Mouse (Mus musculus) brain, embryonic 14.5 days (tissue): ENCODE data around the gene Mthfsl.
"Not testable (repeated sequence)": the region's sequence is repeated elsewhere in the genome, so short reads cannot be mapped to it uniquely, and the experiment has no call there.

Experiments used
- CTCF ChIP-seq: fragments of 200-500 bp; IDR thresholded peaks from 2 replicates; pipeline ENCODE4 v1.5.1; 2012; ENCODE audit warnings: inconsistent platforms, mild to moderate bottlenecking, moderate library complexity, borderline replicate concordance; ENCODE audit not compliant: insufficient read depth, insufficient read length; ENCODE audit errors: extremely low read depth
- POLR2A ChIP-seq: fragments of 200-500 bp; IDR thresholded peaks from 2 replicates; pipeline ENCODE4 v1.6.1; 2012; ENCODE audit warnings: mild to moderate bottlenecking, inconsistent platforms, borderline replicate concordance; ENCODE audit not compliant: poor library complexity, insufficient read depth, insufficient read length, severe bottlenecking; ENCODE audit errors: extremely low read depth

- not testable (repeated sequence) for TF ChIP-seq CTCF, POLR2A
These were observed at the start of gene Mthfsl for GRCm38 (mm10) chr9:88719989-88720537.
